Mouse (Mus musculus): ENCODE measurements at regions not wholly inside any gene's neighbourhood (a gene's known extent, or its start where the extent isn't known, plus 50 kb on each side); places are given as distances from the start of the nearest gene placed in this dataset.

- Histone ChIP-seq H3K4me3 (ENCODE audit: low read depth, low read length) (no peak overlapping the region), H3K4me2 (replicated peaks; ENCODE audit: low read depth) (no peak overlapping the region), H3K4me1 (replicated peaks; ENCODE audit: control insufficient read depth, insufficient read depth, low read length) (no peaks in the 10 kb centered on the region), H3K27me3 (replicated peaks; ENCODE audit: control insufficient read depth, insufficient read depth, low read length) (no peaks in the 10 kb centered on the region), H3K27ac (ENCODE audit: low read depth, low read length) (no peak overlapping the region), H3K36me3 (ENCODE audit: control insufficient read depth, insufficient read depth) (no peaks in the 10 kb centered on the region), H3K9ac (ENCODE audit: low read depth, low read length) (no peak overlapping the region), H3K9me3 (ENCODE audit: control insufficient read depth) (no peaks in the 10 kb centered on the region)
- 90% methylated on average over 15 of the region's 15 CpGs for WGBS
- no peak for TF ChIP-seq CTCF (IDR thresholded peaks at IDR 0.05; ENCODE audit: low read depth)
- ATAC-seq: no peak
Observed at GRCm38 (mm10) chr4:142853924-142854323, 358.9 kb downstream of the Prdm2 start.

GRCm38 (mm10) chr4:142845066-142845696 is 367.6 kb downstream of the Prdm2 start:
- no peak for TF ChIP-seq CTCF (IDR thresholded peaks at IDR 0.05; ENCODE audit: low read depth)
- H3K4me3 ChIP-seq (ENCODE audit: low read depth, low read length): no peak overlapping the region
- no peaks in the 10 kb centered on the region for H3K9me3 ChIP-seq (ENCODE audit: control insufficient read depth)
- no peaks in the 10 kb centered on the region for H3K27me3 ChIP-seq (replicated peaks; ENCODE audit: control insufficient read depth, insufficient read depth, low read length)
- H3K9ac ChIP-seq (ENCODE audit: low read depth, low read length): no peak overlapping the region
- no peak overlapping the region for H3K27ac ChIP-seq (ENCODE audit: low read depth, low read length)
- no peaks in the 10 kb centered on the region for H3K36me3 ChIP-seq (ENCODE audit: control insufficient read depth, insufficient read depth)
- peaks cover 2% of the 10 kb centered on the region; the same call in 1 of the 2 replicates for H3K4me1 ChIP-seq (replicated peaks; ENCODE audit: control insufficient read depth, insufficient read depth, low read length)
- WGBS: 39% methylated on average over 6 of the region's 6 CpGs
- ATAC-seq: no peak
- no peak overlapping the region for H3K4me2 ChIP-seq (replicated peaks; ENCODE audit: low read depth)

DNA sequence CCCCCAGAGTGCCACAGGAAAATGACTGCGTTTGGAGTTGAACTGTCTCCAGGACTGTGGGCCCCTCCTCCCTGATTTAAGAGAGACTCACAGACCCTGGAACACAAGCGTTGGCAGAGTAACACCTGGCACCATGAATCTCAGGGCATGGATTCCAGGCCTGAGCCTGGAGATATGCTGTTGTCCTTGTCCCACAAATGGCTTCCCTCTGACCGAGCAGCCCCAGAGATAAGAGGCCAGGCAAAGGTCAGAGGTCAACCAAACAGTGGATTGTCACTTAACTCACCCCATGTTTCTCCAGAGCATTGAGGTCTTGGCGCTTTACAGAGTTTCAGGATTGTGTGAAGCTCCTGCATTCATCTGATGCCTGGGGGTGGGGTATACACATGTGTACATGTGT is 373.3 kb downstream of the Prdm2 start:
- Histone ChIP-seq H3K27me3 (replicated peaks; ENCODE audit: control insufficient read depth, insufficient read depth, low read length) (no peaks in the 10 kb centered on the region), H3K27ac (ENCODE audit: low read depth, low read length) (no peak overlapping the region), H3K4me3 (ENCODE audit: low read depth, low read length) (no peak overlapping the region), H3K4me2 (replicated peaks; ENCODE audit: low read depth) (no peak overlapping the region), H3K36me3 (ENCODE audit: control insufficient read depth, insufficient read depth) (no peaks in the 10 kb centered on the region), H3K9ac (ENCODE audit: low read depth, low read length) (no peak overlapping the region), H3K9me3 (ENCODE audit: control insufficient read depth) (no peaks in the 10 kb centered on the region), H3K4me1 (replicated peaks; ENCODE audit: control insufficient read depth, insufficient read depth, low read length) (peaks cover 17% of the 10 kb centered on the region)
- no peak for TF ChIP-seq CTCF (IDR thresholded peaks at IDR 0.05; ENCODE audit: low read depth)
- 46% methylated on average over 4 of the region's 4 CpGs for WGBS
- ATAC-seq: no peak

- Histone ChIP-seq H3K4me1 (replicated peaks; ENCODE audit: control insufficient read depth, insufficient read depth, low read length) (peaks cover 17% of the 10 kb centered on the region), H3K9ac (ENCODE audit: low read depth, low read length) (no peak overlapping the region), H3K9me3 (ENCODE audit: control insufficient read depth) (no peaks in the 10 kb centered on the region), H3K27me3 (replicated peaks; ENCODE audit: control insufficient read depth, insufficient read depth, low read length) (no peaks in the 10 kb centered on the region), H3K4me3 (ENCODE audit: low read depth, low read length) (no peak overlapping the region), H3K27ac (ENCODE audit: low read depth, low read length) (no peak overlapping the region; the same call in 1 of the 2 replicates), H3K4me2 (replicated peaks; ENCODE audit: low read depth) (no peak overlapping the region), H3K36me3 (ENCODE audit: control insufficient read depth, insufficient read depth) (no peaks in the 10 kb centered on the region)
- 34% methylated on average over 4 of the region's 4 CpGs for WGBS
- peak; percentile 53 for ATAC-seq
- no peak for TF ChIP-seq CTCF (IDR thresholded peaks at IDR 0.05; ENCODE audit: low read depth)
Observed at GRCm38 (mm10) chr4:142838363-142838964, 374.3 kb downstream of the Prdm2 start.

DNA sequence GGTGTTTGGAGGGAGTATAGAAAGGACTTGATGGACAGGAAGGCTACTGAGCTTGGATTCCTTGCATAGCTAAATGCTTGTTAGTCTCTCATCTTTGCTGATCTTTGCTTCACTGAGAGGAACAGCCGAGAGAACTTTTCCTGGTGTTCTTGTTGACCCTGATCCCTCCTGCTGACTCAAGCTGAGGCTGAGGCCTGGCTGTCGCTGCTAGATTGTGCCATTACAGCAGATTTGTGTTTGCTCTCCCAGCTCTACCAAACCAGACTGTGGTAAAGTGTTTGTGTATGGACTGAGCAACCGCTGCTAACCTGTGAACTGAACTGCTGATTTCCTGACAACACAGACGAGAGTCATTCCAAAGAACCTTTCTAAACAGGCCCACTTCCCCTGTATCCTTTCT is 375.2 kb downstream of the Prdm2 start:
- Histone ChIP-seq H3K9me3 (ENCODE audit: control insufficient read depth) (no peaks in the 10 kb centered on the region), H3K4me3 (ENCODE audit: low read depth, low read length) (no peak overlapping the region), H3K4me1 (replicated peaks; ENCODE audit: control insufficient read depth, insufficient read depth, low read length) (peaks cover 17% of the 10 kb centered on the region), H3K36me3 (ENCODE audit: control insufficient read depth, insufficient read depth) (no peaks in the 10 kb centered on the region), H3K27ac (ENCODE audit: low read depth, low read length) (no peak overlapping the region), H3K4me2 (replicated peaks; ENCODE audit: low read depth) (no peak overlapping the region), H3K9ac (ENCODE audit: low read depth, low read length) (no peak overlapping the region), H3K27me3 (replicated peaks; ENCODE audit: control insufficient read depth, insufficient read depth, low read length) (no peaks in the 10 kb centered on the region)
- TF ChIP-seq CTCF (IDR thresholded peaks at IDR 0.05; ENCODE audit: low read depth): no peak
- no peak for ATAC-seq
- 57% methylated on average over 4 of the region's 4 CpGs for WGBS

GRCm38 (mm10) chr4:142829711-142830110 is 383.1 kb downstream of the Prdm2 start:
- Histone ChIP-seq H3K27ac (ENCODE audit: low read depth, low read length) (no peak overlapping the region), H3K4me3 (ENCODE audit: low read depth, low read length) (no peak overlapping the region), H3K27me3 (replicated peaks; ENCODE audit: control insufficient read depth, insufficient read depth, low read length) (no peaks in the 10 kb centered on the region), H3K9ac (ENCODE audit: low read depth, low read length) (no peak overlapping the region), H3K4me2 (replicated peaks; ENCODE audit: low read depth) (no peak overlapping the region), H3K36me3 (ENCODE audit: control insufficient read depth, insufficient read depth) (no peaks in the 10 kb centered on the region), H3K4me1 (replicated peaks; ENCODE audit: control insufficient read depth, insufficient read depth, low read length) (no peaks in the 10 kb centered on the region), H3K9me3 (ENCODE audit: control insufficient read depth) (no peaks in the 10 kb centered on the region)
- TF ChIP-seq CTCF (IDR thresholded peaks at IDR 0.05; ENCODE audit: low read depth): no peak
- ATAC-seq: no peak
- 76% methylated on average over 7 of the region's 7 CpGs for WGBS
